Mouse (Mus musculus) embryonic facial prominence, embryonic 11.5 days (tissue): ENCODE measurements around the gene Rhbdl3. TPM values are rescaled to one million over a fixed set of nuclear protein-coding genes. Genes with fewer than 3 reads are reported as not detected.
A peak's percentile ranks its signal among the peaks of the same experiment; 100 is the strongest.
"Not testable (repeated sequence)": the region's sequence is repeated elsewhere in the genome, so short reads cannot be mapped to it uniquely, and the experiment has no call there.

ENCODE experiments used
- ATAC-seq: fragments of 200-750 bp; cut with Nextera tagmentation; replicated peaks from 2 replicates; pipeline ENCODE4 v1.8.0; 2017; ENCODE audit warnings: low read depth; ENCODE audit not compliant: insufficient number of reproducible peaks, low FRiP score, low TSS enrichment
- DNase-seq: peaks from one replicate; pipeline ENCODE4 v3.0.0-alpha.2; 2015; ENCODE audit warnings: low spot score
- H3K27ac ChIP-seq: fragments of 300-500 bp; sonication (generic); replicated peaks from 2 replicates; pipeline ENCODE4 v1.5.1; 2014; ENCODE audit warnings: mild to moderate bottlenecking, low read depth, low read length, control low read depth
- H3K27me3 ChIP-seq: fragments of 300-500 bp; sonication (generic); 2 replicates; pipeline ENCODE4 v1.6.1; 2014; ENCODE audit warnings: mild to moderate bottlenecking, low read length, moderate library complexity, mixed read lengths; ENCODE audit not compliant: control insufficient read depth, insufficient read depth
- H3K36me3 ChIP-seq: fragments of 300-500 bp; sonication (generic); replicated peaks from 2 replicates; pipeline ENCODE4 v1.6.1; 2014; ENCODE audit warnings: low read depth, mild to moderate bottlenecking, low read length, moderate library complexity, mixed read lengths; ENCODE audit not compliant: control insufficient read depth, insufficient read depth
- H3K4me1 ChIP-seq: fragments of 300-500 bp; sonication (generic); 2 replicates; pipeline ENCODE4 v1.6.1; 2014; ENCODE audit warnings: low read length, mixed read lengths; ENCODE audit not compliant: control insufficient read depth, insufficient read depth
- H3K4me2 ChIP-seq: fragments of 300-500 bp; sonication (generic); 2 replicates; pipeline ENCODE4 v1.6.1; 2014; ENCODE audit warnings: low read depth, mild to moderate bottlenecking, control low read depth, low read length, moderate library complexity
- H3K4me3 ChIP-seq: fragments of 300-500 bp; sonication (generic); 2 replicates; pipeline ENCODE4 v1.5.1; 2014; ENCODE audit warnings: low read depth, low read length, control low read depth
- H3K9ac ChIP-seq: fragments of 300-500 bp; sonication (generic); replicated peaks from 2 replicates; pipeline ENCODE4 v1.6.1; 2014; ENCODE audit warnings: mild to moderate bottlenecking, control low read depth, low read length
- H3K9me3 ChIP-seq: fragments of 300-500 bp; sonication (generic); replicated peaks from 2 replicates; pipeline ENCODE4 v1.6.1; 2016; ENCODE audit warnings: mild to moderate bottlenecking, low read length, inconsistent platforms, mixed read lengths; ENCODE audit not compliant: control insufficient read depth
- WGBS: fragments of 180-500 bp; shearing (Covaris S2); extraction: QIAGEN DNeasy Blood & Tissue Kit; methylation state at CpG from one replicate; pipeline ENCODE4 v1.1.7; 2014; 5-methylcytosine and 5-hydroxymethylcytosine counted together
- polyA plus RNA-seq: library from polyadenylated mRNA; unstranded; fragments of >200 nt; fragmentation: Nextera tagmentation; extraction: Ambion mirVana; gene quantifications from 2 replicates; pipeline ENCODE4 v1.2.1, GENCODE M21; 2014

Gene Rhbdl3
- polyA plus RNA-seq, 1 experiment from 2014 or later = 3.2 TPM

DNA sequence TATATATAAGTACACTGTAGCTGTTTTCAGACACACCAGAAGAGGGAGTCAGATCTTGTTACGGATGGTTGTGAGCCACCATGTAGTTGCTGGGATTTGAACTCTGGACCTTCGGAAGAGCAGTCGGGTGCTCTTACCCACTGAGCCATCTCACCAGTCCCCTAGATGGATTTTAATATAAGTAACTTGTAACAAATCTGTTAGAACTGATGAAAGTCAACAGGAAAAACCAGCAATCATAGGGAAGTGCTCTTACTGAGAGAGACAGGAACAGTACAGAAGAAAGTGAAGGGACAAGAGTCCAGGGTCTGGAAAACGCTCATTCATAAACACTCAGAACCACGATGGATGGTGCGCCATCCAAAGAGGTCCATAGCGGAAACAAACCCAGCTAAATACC lies 78.5 kb downstream of the Rhbdl3 start:
- H3K9ac ChIP-seq, H3K9me3 ChIP-seq, H3K36me3 ChIP-seq, H3K27ac ChIP-seq, DNase-seq, ATAC-seq, H3K4me1 ChIP-seq, H3K4me3 ChIP-seq, H3K27me3 ChIP-seq, H3K4me2 ChIP-seq: not testable (repeated sequence)
- 89% methylated on average over 7 of the region's 7 CpGs for WGBS

DNA sequence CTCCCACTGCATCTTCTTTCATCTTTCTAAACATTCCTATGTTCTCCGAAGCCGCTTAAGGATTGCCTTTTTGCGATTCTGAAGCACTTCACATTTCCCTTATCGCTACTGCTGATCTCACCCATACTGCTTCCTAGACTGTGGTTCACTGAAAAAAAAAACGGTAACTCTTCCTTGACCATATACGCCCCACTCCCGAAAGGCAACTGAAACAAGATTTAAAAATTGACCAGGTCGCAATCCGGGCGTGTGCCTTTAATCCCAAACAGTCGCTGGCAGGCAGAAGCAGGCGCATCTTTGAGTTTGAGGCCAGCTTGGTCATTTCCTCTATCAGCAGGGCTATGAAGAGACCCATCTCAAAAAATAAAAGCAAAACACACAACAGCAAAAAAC lies 81.9 kb downstream of the Rhbdl3 start:
- no peak for ATAC-seq

DNA sequence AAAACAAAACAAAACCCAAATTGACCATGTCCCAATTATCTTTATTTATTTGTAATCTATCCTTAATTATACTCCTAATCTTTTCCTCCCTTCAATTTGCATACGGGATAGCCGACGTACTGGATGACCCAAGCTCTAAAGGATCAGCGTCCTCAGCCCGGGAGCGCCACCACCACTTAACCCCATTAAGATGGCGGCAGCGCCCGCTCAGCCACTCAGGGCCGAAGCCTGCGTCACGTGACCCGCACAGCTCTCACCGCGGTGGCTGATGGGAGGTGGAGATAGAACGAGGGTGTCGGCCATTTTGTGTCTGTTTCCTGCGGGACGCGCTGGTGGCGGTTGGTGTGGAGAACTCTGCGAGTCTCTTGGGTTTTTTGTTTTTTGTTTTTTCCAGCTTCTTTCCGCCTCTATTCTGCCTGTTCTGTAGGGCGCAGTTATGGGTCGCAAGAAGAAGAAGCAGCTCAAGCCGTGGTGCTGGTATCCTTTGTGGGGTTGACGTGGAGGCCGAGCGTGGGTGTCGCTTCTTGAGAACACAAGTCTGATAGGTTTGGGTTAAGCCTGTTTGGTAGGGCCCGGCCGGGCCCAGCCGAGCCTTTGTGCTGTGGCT lies 82.4 kb downstream of the Rhbdl3 start, which contains the start of gene Zfp207:
Gene Zfp207, plus strand, starts transcription at position 261 of the 607 bp plus-strand sequence.
- peak within 1 kb of the TSS; percentile 31 for H3K27ac ChIP-seq
- 0 out of 2 replicates have a peak, but pooled peaks cover 3% of the 10 kb centered on the region for H3K4me1 ChIP-seq
- peak; percentile 95 for ATAC-seq
- DNase-seq = peak; percentile 99
- peak within 1 kb of the TSS; percentile 56 for H3K4me2 ChIP-seq
- WGBS = under 1% methylated on average over 33 of the region's 33 CpGs
- peak within 1 kb of the TSS; percentile 93 for H3K9ac ChIP-seq
- no peaks in the 10 kb centered on the region for H3K9me3 ChIP-seq
- H3K36me3 ChIP-seq = no peaks in the 10 kb centered on the region; the same call in 1 of the 2 replicates
- peak within 1 kb of the TSS; percentile 82 for H3K4me3 ChIP-seq
- H3K27me3 ChIP-seq = no peaks in the 10 kb centered on the region

More for the DNA sequence above, 81.9 kb downstream of the Rhbdl3 start:
- peak overlapping the region; percentile 53 for H3K9ac ChIP-seq
- H3K36me3 ChIP-seq = no peaks in the 10 kb centered on the region; the same call in 1 of the 2 replicates
- peak overlapping the region; percentile 46 for H3K4me2 ChIP-seq
- 7% methylated on average over 12 of the region's 12 CpGs for WGBS
- H3K9me3 ChIP-seq = no peaks in the 10 kb centered on the region
- H3K27ac ChIP-seq = no peak overlapping the region; the same call in 1 of the 2 replicates
- H3K27me3 ChIP-seq = no peaks in the 10 kb centered on the region
- peak overlapping the region; percentile 82 for H3K4me3 ChIP-seq
- H3K4me1 ChIP-seq = 0 out of 2 replicates have a peak, but pooled peaks cover 3% of the 10 kb centered on the region
- DNase-seq = peak; percentile 31

DNA sequence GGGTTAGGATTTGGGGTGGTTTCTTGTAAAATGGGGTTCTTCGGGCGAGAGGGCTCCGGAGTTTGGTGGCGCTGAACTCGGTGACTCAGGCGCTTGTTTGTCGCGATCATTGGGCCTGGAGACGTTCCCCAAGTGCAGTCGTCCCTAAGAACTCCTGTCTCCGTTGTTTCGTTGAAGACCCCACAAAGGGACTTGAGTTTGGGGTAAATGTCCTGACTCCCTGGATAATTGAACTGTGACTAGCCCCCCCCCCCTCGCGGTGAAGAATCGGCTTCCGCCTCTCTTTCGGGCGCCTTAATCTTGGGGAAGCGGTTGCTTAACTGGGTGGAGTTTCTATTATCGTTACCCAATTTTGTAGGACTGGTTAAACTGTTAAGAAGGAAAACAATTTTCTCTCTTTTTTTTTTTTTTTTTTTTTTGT lies 82.9 kb downstream of the Rhbdl3 start:
- DNase-seq (peak; percentile 47), ATAC-seq (peak; percentile 6; the same call in 1 of the 2 replicates)
- Histone ChIP-seq H3K4me2 (no peak overlapping the region), H3K9me3 (no peaks in the 10 kb centered on the region), H3K9ac (peak overlapping the region; percentile 93), H3K27me3 (no peaks in the 10 kb centered on the region), H3K4me3 (peak overlapping the region; percentile 82), H3K4me1 (0 out of 2 replicates have a peak, but pooled peaks cover 3% of the 10 kb centered on the region), H3K27ac (peak overlapping the region; percentile 31; the same call in 1 of the 2 replicates), H3K36me3 (peaks cover under 1% of the 10 kb centered on the region; the same call in 1 of the 2 replicates)
- under 1% methylated on average over 20 of the region's 20 CpGs for WGBS

DNA sequence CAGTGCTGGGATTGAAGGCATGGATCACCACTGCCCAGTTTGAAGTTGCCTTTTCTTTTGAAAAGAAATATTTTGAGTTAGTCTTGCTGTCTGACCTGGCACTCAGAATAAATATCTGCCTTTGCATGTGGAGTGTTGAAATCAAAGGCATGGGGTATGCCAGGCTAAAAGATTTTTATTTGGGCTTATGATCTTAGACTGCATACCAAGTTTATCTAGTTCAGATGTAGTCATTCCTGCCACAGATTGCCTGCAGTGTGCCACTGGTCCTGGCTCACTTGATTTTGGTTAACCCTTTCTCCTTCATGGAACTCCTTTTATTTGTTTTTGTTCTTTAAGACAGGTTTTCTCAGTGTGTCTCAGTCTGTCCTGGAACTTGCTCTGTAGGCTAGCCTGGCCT lies 83.7 kb downstream of the Rhbdl3 start:
- Histone ChIP-seq H3K4me3 (peak overlapping the region; percentile 82), H3K9ac (peak overlapping the region; percentile 69), H3K36me3 (peaks cover 6% of the 10 kb centered on the region), H3K4me1 (0 out of 2 replicates have a peak, but pooled peaks cover 3% of the 10 kb centered on the region), H3K27ac (no peak overlapping the region), H3K9me3 (no peaks in the 10 kb centered on the region), H3K27me3 (no peaks in the 10 kb centered on the region), H3K4me2 (peak overlapping the region; percentile 56)
- no peak for ATAC-seq
- DNase-seq = no peak

DNA sequence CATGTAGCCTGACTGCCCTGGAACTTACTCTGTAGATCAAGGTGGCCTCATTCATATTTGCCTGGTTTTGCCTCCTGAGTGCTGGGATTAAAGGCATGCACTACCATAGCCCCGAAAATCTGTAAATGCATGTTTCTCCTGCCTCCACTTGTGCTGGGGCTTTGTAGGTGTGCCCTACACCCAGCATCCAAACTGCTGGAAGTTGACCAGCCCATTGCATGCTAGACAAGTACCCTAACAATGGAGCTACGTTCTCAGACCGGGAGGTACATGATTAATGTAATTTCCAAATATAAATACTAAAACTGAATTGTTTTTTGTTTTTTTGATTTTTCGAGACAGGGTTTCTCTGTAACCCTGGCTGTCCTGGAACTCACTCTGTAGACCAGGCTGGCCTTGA lies 84.3 kb downstream of the Rhbdl3 start:
- Histone ChIP-seq H3K9ac (peak overlapping the region; percentile 69), H3K4me3 (peak overlapping the region; percentile 82), H3K36me3 (peaks cover 6% of the 10 kb centered on the region), H3K9me3 (no peaks in the 10 kb centered on the region), H3K4me2 (peak overlapping the region; percentile 56), H3K27ac (no peak overlapping the region), H3K27me3 (no peaks in the 10 kb centered on the region), H3K4me1 (0 out of 2 replicates have a peak, but pooled peaks cover 3% of the 10 kb centered on the region)
- 68% methylated on average over 4 of the region's 4 CpGs for WGBS
- ATAC-seq = no peak
- no peak for DNase-seq

DNA sequence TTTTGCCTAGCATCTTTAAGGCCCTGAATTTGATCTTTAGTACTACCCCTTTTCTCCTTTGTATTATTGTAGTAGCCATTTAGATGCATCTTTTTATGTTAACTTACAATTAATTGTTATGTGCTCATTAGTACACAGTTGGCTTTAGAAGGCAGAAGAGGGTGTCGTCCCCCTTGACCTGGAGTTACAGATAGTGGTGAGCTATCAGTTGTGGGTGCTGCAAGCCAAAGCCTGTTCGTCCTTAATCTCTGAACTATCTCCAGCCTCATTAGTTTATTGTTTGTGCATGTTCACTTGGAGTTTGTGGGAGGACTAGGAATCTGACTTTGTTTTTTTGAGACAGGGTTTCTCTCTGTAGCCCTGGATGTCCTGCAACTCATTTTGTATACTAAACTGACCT lies 86.1 kb downstream of the Rhbdl3 start:
- no peak overlapping the region for H3K4me2 ChIP-seq
- WGBS = 82% methylated on average over 2 of the region's 2 CpGs
- H3K4me3 ChIP-seq = no peak overlapping the region
- H3K27ac ChIP-seq = no peak overlapping the region
- H3K9ac ChIP-seq = no peak overlapping the region
- DNase-seq (no peak), ATAC-seq (no peak)
- no peaks in the 10 kb centered on the region for H3K27me3 ChIP-seq
- H3K4me1 ChIP-seq = 0 out of 2 replicates have a peak, but pooled peaks cover 3% of the 10 kb centered on the region
- no peaks in the 10 kb centered on the region for H3K9me3 ChIP-seq
- H3K36me3 ChIP-seq = peaks cover 12% of the 10 kb centered on the region

DNA sequence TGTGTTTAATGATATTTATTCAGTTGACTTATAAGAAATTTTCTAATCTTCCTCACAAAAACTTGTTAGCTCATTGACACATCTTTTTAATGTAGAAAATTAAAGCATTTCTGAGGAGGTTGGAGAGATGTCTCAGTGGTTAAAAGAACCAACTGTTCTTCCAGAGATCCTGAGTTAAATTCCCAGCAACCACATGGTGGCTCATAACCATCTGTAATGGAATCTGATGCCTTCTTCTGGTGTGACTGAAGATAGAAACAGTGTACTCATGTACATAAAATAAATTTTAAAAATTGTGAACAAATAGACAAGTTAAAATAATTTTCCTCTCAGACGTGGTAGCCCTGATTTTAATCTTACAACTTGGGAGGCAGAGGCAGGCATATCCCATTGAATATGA lies 89.2 kb downstream of the Rhbdl3 start:
- H3K36me3 ChIP-seq = peaks cover 16% of the 10 kb centered on the region
- no peak overlapping the region for H3K9ac ChIP-seq
- ATAC-seq (no peak), DNase-seq (no peak)
- H3K4me1 ChIP-seq = 0 out of 2 replicates have a peak, but pooled peaks cover 2% of the 10 kb centered on the region
- H3K9me3 ChIP-seq = no peaks in the 10 kb centered on the region
- WGBS = 91% methylated on average over 1 of the region's 1 CpGs
- H3K4me2 ChIP-seq = no peak overlapping the region
- no peak overlapping the region for H3K4me3 ChIP-seq
- H3K27me3 ChIP-seq = no peaks in the 10 kb centered on the region
- H3K27ac ChIP-seq = no peak overlapping the region
